Mouse (Mus musculus) olfactory bulb, adult 2 months (tissue): ENCODE measurements around the gene Sirt5. TPM values are rescaled to one million over a fixed set of nuclear protein-coding genes. Genes with fewer than 3 reads are reported as not detected.

Source experiments
- H3K27ac ChIP-seq: fragments of 200-500 bp; 2 replicates; pipeline ENCODE4 v1.5.1; 2012; ENCODE audit warnings: low read depth, low read length; ENCODE audit not compliant: insufficient read depth
- H3K4me1 ChIP-seq: fragments of 200-500 bp; 2 replicates; pipeline ENCODE4 v1.6.1; 2012; ENCODE audit warnings: low read length; ENCODE audit not compliant: control insufficient read depth, insufficient read depth
- H3K4me3 ChIP-seq: fragments of 200-500 bp; 2 replicates; pipeline ENCODE4 v1.5.1; 2012; ENCODE audit warnings: mild to moderate bottlenecking, low read depth, low read length, moderate library complexity; ENCODE audit not compliant: insufficient read depth
- CTCF ChIP-seq: fragments of 200-500 bp; IDR thresholded peaks from 2 replicates; pipeline ENCODE4 v1.5.1; 2012; ENCODE audit warnings: low read depth, mild to moderate bottlenecking, low read length, moderate library complexity; ENCODE audit not compliant: insufficient read depth
- POLR2A ChIP-seq: fragments of 200-500 bp; IDR thresholded peaks from 2 replicates; pipeline ENCODE4 v1.6.1; 2012; ENCODE audit warnings: mild to moderate bottlenecking, low read depth, low read length, moderate library complexity; ENCODE audit not compliant: insufficient read depth
- WGBS: fragments of 180-500 bp; shearing (Covaris S2); methylation state at CpG from one replicate; pipeline ENCODE4 v1.1.7; 2018; 5-methylcytosine and 5-hydroxymethylcytosine counted together
- polyA plus RNA-seq: library from polyadenylated mRNA; stranded (reverse); fragments of >200 nt; gene quantifications from 2 replicates; pipeline ENCODE4 v1.2.4, GENCODE M21; 2012; ENCODE audit warnings: low replicate concordance; ENCODE audit not compliant: missing spikeins, insufficient read depth, insufficient read length

Sirt5 gene
- polyA plus RNA-seq, 1 experiment, result not detected

- H3K4me3 ChIP-seq, result no peak overlapping the region
- 96% methylated on average over 6 of the region's 6 CpGs for WGBS
- peaks cover 10% of the 10 kb centered on the region for H3K4me1 ChIP-seq
- TF ChIP-seq CTCF (no peak), POLR2A (no peak)
- H3K27ac ChIP-seq, result no peak overlapping the region
Observed at GRCm38 (mm10) chr13:43370063-43370462, 4.8 kb downstream of the Sirt5 start.

- WGBS, result 87% methylated on average over 1 of the region's 1 CpGs
- Histone ChIP-seq H3K4me3 (no peak overlapping the region), H3K27ac (no peak overlapping the region), H3K4me1 (peaks cover 3% of the 10 kb centered on the region; the same call in 1 of the 2 replicates)
- TF ChIP-seq CTCF (no peak), POLR2A (no peak)
Observed at GRCm38 (mm10) chr13:43372892-43373291, 7.6 kb downstream of the Sirt5 start.

- peaks cover 3% of the 10 kb centered on the region; the same call in 1 of the 2 replicates for H3K4me1 ChIP-seq
- no peak overlapping the region for H3K4me3 ChIP-seq
- WGBS, result 80% methylated on average over 10 of the region's 10 CpGs
- TF ChIP-seq POLR2A (no peak), CTCF (no peak)
- H3K27ac ChIP-seq, result no peak overlapping the region
Observed at GRCm38 (mm10) chr13:43374205-43374604, 8.9 kb downstream of the Sirt5 start.

- Histone ChIP-seq H3K4me3 (no peak overlapping the region), H3K4me1 (peaks cover 3% of the 10 kb centered on the region; the same call in 1 of the 2 replicates), H3K27ac (no peak overlapping the region)
- WGBS, result 85% methylated on average over 2 of the region's 2 CpGs
- TF ChIP-seq CTCF (no peak), POLR2A (no peak)
Observed at GRCm38 (mm10) chr13:43374918-43375432, 9.7 kb downstream of the Sirt5 start.

GRCm38 (mm10) chr13:43379989-43380388, 14.7 kb downstream of the Sirt5 start:
- Histone ChIP-seq H3K4me1 (no peaks in the 10 kb centered on the region), H3K4me3 (no peak overlapping the region), H3K27ac (no peak overlapping the region)
- TF ChIP-seq CTCF (no peak), POLR2A (no peak)
- 83% methylated on average over 3 of the region's 3 CpGs for WGBS

- Histone ChIP-seq H3K4me3 (no peak overlapping the region), H3K4me1 (no peaks in the 10 kb centered on the region), H3K27ac (no peak overlapping the region)
- 98% methylated on average over 10 of the region's 10 CpGs for WGBS
- TF ChIP-seq CTCF (no peak), POLR2A (no peak)
Observed at GRCm38 (mm10) chr13:43385321-43385720, 20.0 kb downstream of the Sirt5 start.

- no peak overlapping the region for H3K4me3 ChIP-seq
- 49% methylated on average over 13 of the region's 17 CpGs for WGBS
- no peaks in the 10 kb centered on the region for H3K4me1 ChIP-seq
- TF ChIP-seq POLR2A, result no peak
- no peak for TF ChIP-seq CTCF
- no peak overlapping the region for H3K27ac ChIP-seq
Observed at GRCm38 (mm10) chr13:43397700-43398296, 32.5 kb downstream of the Sirt5 start.

- peak; percentile 72 for TF ChIP-seq CTCF
- peak; percentile 89 for TF ChIP-seq POLR2A
Observed at GRCm38 (mm10) chr13:43398297-43399080, 33.2 kb downstream of the Sirt5 start, which contains the start of gene Nol7. Gene Nol7, plus strand, starts transcription at chr13:43398390.

GRCm38 (mm10) chr13:43399576-43399975, 34.3 kb downstream of the Sirt5 start:
- no peak overlapping the region for H3K27ac ChIP-seq
- 76% methylated on average over 5 of the region's 5 CpGs for WGBS
- H3K4me1 ChIP-seq, result no peaks in the 10 kb centered on the region
- TF ChIP-seq POLR2A (no peak), CTCF (no peak)
- H3K4me3 ChIP-seq, result no peak overlapping the region

More at GRCm38 (mm10) chr13:43398297-43399080, 33.2 kb downstream of the Sirt5 start, which contains the start of gene Nol7:
- WGBS, result 2% methylated on average over 72 of the region's 72 CpGs
- H3K4me3 ChIP-seq, result peak within 1 kb of the TSS; percentile 94
- no peaks in the 10 kb centered on the region for H3K4me1 ChIP-seq
- H3K27ac ChIP-seq, result peak within 1 kb of the TSS; percentile 96
